Mouse (Mus musculus) forebrain, embryonic 12.5 days (tissue): ENCODE data around the gene Vars. TPM values are rescaled to one million over a fixed set of nuclear protein-coding genes. Genes with fewer than 3 reads are reported as not detected.
"Not testable (repeated sequence)": the region's sequence is repeated elsewhere in the genome, so short reads cannot be mapped to it uniquely, and the experiment has no call there.

ENCODE experiments used
- ATAC-seq: fragments of 200-750 bp; cut with Nextera tagmentation; 2 replicates; pipeline ENCODE4 v1.8.0; 2017; ENCODE audit warnings: moderate TSS enrichment; ENCODE audit not compliant: low FRiP score
- H3K27ac ChIP-seq: fragments of 300-500 bp; sonication (generic); 2 replicates; pipeline ENCODE4 v1.5.1; 2016; ENCODE audit warnings: mild to moderate bottlenecking
- H3K27me3 ChIP-seq: fragments of 300-500 bp; sonication (generic); 2 replicates; pipeline ENCODE4 v1.6.1; 2016; ENCODE audit warnings: mild to moderate bottlenecking
- H3K36me3 ChIP-seq: fragments of 300-500 bp; sonication (generic); replicated peaks from 2 replicates; pipeline ENCODE4 v1.6.1; 2016; ENCODE audit warnings: mild to moderate bottlenecking
- H3K4me1 ChIP-seq: fragments of 300-500 bp; sonication (generic); 2 replicates; pipeline ENCODE4 v1.6.1; 2016
- H3K4me2 ChIP-seq: fragments of 300-500 bp; sonication (generic); 2 replicates; pipeline ENCODE4 v1.6.1; 2016; ENCODE audit warnings: mild to moderate bottlenecking, moderate library complexity
- H3K4me3 ChIP-seq: fragments of 300-500 bp; sonication (generic); replicated peaks from 2 replicates; pipeline ENCODE4 v1.5.1; 2016; ENCODE audit warnings: mild to moderate bottlenecking
- H3K9ac ChIP-seq: fragments of 300-500 bp; sonication (generic); 2 replicates; pipeline ENCODE4 v1.6.1; 2016; ENCODE audit warnings: mild to moderate bottlenecking
- H3K9me3 ChIP-seq: fragments of 300-500 bp; sonication (generic); 2 replicates; pipeline ENCODE4 v1.6.1; 2016
- WGBS: fragments of 180-500 bp; shearing (Covaris S2); methylation state at CpG from one replicate; pipeline ENCODE4 v1.1.7; 2016; 5-methylcytosine and 5-hydroxymethylcytosine counted together
- polyA plus RNA-seq: library from polyadenylated mRNA; unstranded; fragments of >200 nt; fragmentation: Nextera tagmentation; extraction: Ambion mirVana; gene quantifications from 2 replicates; pipeline ENCODE4 v1.2.1, GENCODE M21; 2016

Gene Vars
- polyA plus RNA-seq, 1 experiment from 2014 or later = 159 TPM

DNA sequence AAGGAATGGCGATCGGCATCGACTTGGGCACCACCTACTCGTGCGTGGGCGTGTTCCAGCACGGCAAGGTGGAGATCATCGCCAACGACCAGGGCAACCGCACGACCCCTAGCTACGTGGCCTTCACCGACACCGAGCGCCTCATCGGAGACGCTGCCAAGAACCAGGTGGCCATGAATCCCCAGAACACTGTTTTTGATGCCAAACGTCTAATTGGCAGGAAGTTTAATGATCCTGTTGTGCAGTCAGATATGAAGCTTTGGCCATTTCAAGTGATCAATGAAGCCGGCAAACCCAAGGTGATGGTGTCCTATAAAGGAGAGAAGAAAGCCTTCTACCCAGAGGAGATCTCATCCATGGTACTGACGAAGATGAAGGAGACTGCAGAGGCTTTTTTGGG is 23.8 kb upstream of the Vars start:
- H3K9me3 ChIP-seq = no peaks in the 10 kb centered on the region
- no peaks in the 10 kb centered on the region for H3K36me3 ChIP-seq
- peaks cover 20% of the 10 kb centered on the region for H3K4me1 ChIP-seq
- no peak overlapping the region for H3K27ac ChIP-seq
- no peak for ATAC-seq
- H3K27me3 ChIP-seq = peaks cover 10% of the 10 kb centered on the region; the same call in 1 of the 2 replicates
- H3K9ac ChIP-seq = no peak overlapping the region
- H3K4me3 ChIP-seq = no peak overlapping the region
- 96% methylated on average over 20 of the region's 20 CpGs for WGBS
- H3K4me2 ChIP-seq = no peak overlapping the region

DNA sequence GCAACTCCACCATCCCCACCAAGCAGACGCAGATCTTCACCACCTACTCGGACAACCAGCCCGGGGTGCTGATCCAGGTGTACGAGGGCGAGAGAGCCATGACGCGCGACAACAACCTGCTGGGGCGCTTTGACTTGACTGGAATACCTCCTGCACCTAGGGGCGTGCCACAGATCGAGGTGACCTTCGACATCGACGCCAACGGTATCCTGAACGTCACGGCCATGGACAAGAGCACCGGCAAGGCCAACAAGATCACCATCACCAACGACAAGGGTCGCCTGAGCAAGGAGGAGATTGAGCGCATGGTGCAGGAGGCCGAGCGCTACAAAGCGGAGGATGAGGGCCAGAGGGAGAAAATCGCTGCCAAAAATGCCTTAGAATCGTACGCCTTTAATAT is 22.5 kb upstream of the Vars start:
- 91% methylated on average over 27 of the region's 27 CpGs for WGBS
- H3K9ac ChIP-seq = no peak overlapping the region
- H3K27ac ChIP-seq = no peak overlapping the region
- no peaks in the 10 kb centered on the region for H3K36me3 ChIP-seq
- no peak for ATAC-seq
- H3K9me3 ChIP-seq = no peaks in the 10 kb centered on the region
- no peak overlapping the region for H3K4me3 ChIP-seq
- H3K27me3 ChIP-seq = peaks cover 3% of the 10 kb centered on the region; the same call in 1 of the 2 replicates
- no peak overlapping the region for H3K4me2 ChIP-seq
- peaks cover 25% of the 10 kb centered on the region for H3K4me1 ChIP-seq

DNA sequence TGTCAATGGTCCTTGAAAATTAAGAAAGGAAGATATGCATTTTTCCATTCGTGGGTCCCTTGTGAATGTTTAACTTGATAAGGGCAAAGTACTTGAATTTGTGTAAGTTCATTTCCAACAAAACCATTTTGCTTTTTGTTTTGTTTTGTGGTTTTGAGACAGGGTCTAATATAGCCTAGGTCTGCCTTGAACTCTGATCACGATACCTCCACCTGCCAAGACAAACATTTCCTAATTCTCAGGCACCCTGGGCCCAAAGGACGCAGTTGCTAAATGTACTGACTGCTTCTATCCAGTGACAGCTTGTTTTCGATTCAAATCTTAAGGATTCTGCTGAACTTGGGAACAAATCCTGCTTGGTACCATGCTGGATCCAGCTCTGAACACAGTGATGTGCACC is 21.2 kb upstream of the Vars start:
- no peaks in the 10 kb centered on the region for H3K9me3 ChIP-seq
- no peak overlapping the region for H3K27ac ChIP-seq
- no peaks in the 10 kb centered on the region for H3K27me3 ChIP-seq
- peaks cover 28% of the 10 kb centered on the region for H3K4me1 ChIP-seq
- no peak overlapping the region for H3K4me2 ChIP-seq
- no peak overlapping the region for H3K4me3 ChIP-seq
- H3K9ac ChIP-seq = no peak overlapping the region
- H3K36me3 ChIP-seq = 0 out of 2 replicates have a peak, but pooled peaks cover under 1% of the 10 kb centered on the region
- 89% methylated on average over 4 of the region's 4 CpGs for WGBS
- no peak for ATAC-seq

DNA sequence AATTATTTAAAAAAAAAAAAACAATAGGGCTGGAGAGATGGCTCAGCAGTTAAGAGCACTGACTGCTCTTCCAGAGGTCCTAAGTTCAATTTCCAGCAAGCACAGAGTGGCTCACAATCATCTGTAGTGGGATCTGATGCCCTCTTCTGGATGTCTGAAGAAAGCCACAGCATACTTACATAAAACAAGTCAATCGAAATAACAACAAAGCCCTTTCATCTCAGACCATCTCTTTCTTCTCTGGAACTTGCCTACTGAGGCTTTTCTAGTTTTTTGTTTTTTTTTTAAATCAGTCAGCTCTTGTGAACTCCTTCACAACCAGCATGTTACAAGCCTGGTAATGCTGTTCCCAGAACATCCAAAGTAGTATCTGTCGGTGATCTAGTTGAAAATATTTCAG is 20.1 kb upstream of the Vars start:
- ATAC-seq = no peak
- Histone ChIP-seq H3K36me3 (peaks cover 10% of the 10 kb centered on the region), H3K9ac (peak overlapping the region; percentile 90), H3K27ac (0 out of 2 replicates have a peak overlapping the region, but pooled peaks have one; percentile 38), H3K27me3 (no peaks in the 10 kb centered on the region), H3K9me3 (no peaks in the 10 kb centered on the region), H3K4me2 (peak overlapping the region; percentile 88), H3K4me3 (peak overlapping the region; percentile 90), H3K4me1 (peaks cover 28% of the 10 kb centered on the region)
- WGBS = 21% methylated on average over 2 of the region's 2 CpGs

DNA sequence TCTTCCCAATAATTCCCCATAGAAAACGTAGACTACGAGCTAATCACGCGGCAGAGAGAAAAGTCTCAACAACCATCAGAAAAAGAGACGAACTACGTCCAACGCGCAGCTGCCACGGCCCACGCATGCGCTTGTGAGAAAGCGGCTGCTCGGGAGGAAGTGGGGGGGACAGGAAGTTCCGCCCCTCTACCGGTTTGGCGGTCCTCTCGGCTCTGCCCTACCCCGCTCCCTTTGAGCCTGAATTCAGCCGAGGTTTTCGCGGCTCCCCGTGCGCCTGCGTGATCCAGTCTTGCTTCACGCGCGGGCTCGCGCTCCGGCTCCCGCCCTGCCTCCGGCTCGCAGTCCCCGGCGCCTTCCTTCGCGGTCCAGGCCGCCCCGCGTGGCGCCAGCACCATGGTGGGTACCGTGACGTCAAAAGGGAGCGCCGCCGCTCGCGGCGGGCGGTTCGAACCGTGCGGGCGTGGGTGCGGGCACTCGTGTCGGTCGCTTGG is 19.1 kb upstream of the Vars start, which contains the start of gene Lsm2:
Gene Lsm2, plus strand, starts transcription at position 173 of the 491 bp plus-strand sequence.
- Histone ChIP-seq H3K4me1 (peaks cover 28% of the 10 kb centered on the region), H3K9ac (peak within 1 kb of the TSS; percentile 90), H3K4me2 (peak within 1 kb of the TSS; percentile 88), H3K36me3 (peaks cover 21% of the 10 kb centered on the region), H3K27me3 (no peaks in the 10 kb centered on the region), H3K27ac (peak within 1 kb of the TSS; percentile 98), H3K9me3 (no peaks in the 10 kb centered on the region), H3K4me3 (peak within 1 kb of the TSS; percentile 90)
- peak; percentile 94 for ATAC-seq
- under 1% methylated on average over 58 of the region's 58 CpGs for WGBS

DNA sequence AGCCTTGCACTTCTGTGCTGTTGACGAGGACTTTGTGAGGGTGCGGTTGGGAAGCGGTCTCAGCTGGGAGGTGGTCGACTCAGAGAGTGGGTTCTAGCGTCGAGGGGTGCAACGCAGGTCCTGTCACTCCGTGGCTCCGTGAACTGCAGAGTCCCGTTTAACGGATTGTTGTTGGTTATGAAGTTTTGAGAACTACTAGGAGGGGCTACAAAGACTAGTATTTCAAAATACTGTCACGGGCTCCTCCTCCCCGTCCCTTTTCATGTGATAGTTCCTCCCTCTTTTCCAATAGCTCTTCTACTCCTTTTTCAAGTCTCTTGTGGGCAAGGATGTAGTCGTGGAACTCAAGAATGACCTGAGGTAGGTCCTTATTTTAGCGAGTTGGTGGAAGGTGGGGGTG is 18.5 kb upstream of the Vars start:
- peak overlapping the region; percentile 98 for H3K27ac ChIP-seq
- peak; percentile 24 for ATAC-seq
- H3K9ac ChIP-seq = peak overlapping the region; percentile 90
- peak overlapping the region; percentile 88 for H3K4me2 ChIP-seq
- peaks cover 28% of the 10 kb centered on the region for H3K4me1 ChIP-seq
- peak overlapping the region; percentile 90 for H3K4me3 ChIP-seq
- H3K9me3 ChIP-seq = no peaks in the 10 kb centered on the region
- no peaks in the 10 kb centered on the region for H3K27me3 ChIP-seq
- under 1% methylated on average over 15 of the region's 15 CpGs for WGBS
- H3K36me3 ChIP-seq = peaks cover 22% of the 10 kb centered on the region

DNA sequence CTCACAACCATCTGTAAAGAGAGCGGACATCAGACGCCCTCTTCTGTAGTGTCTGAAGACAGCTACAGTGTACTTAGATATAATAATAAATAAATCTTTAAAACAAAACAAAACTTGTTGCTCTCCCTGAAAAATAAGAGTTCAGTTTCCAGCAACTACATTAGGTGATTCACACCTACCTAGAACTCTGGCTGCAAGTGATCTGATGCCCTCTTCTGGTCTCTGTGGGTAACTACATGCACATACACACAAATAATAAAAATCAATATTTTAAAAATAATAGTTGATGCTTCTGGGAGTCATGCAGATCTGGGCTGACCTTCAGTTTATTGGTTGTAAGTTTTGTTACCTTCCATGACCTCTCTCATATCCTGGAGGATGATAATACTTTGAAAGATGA is 16.6 kb upstream of the Vars start:
- WGBS = 67% methylated on average over 2 of the region's 2 CpGs
- Histone ChIP-seq H3K27me3 (no peaks in the 10 kb centered on the region), H3K27ac (no peak overlapping the region), H3K4me1 (peaks cover 28% of the 10 kb centered on the region), H3K9ac (no peak overlapping the region), H3K36me3 (peaks cover 28% of the 10 kb centered on the region), H3K4me3 (no peak overlapping the region), H3K9me3 (no peaks in the 10 kb centered on the region), H3K4me2 (no peak overlapping the region)
- no peak for ATAC-seq

DNA sequence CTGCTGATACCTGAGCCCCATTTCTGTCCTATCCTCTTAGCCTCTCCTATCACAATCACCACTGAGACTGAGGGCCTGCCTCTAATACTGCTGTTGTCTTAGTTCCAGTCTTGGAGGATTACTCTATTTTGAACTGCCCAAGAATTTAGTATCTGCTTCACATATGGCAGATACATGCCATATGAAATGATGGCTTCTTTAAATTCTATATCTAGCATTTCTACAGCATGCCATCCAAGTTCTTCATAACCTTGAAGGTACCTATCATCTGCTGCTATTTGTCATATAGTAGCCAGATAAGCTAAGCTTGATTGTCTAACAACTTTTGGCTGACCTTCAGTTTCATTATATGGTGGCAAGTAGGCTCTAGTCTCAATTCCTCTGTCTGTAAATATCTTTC is 6.0 kb upstream of the Vars start:
- H3K4me2 ChIP-seq = no peak overlapping the region
- peaks cover 42% of the 10 kb centered on the region for H3K36me3 ChIP-seq

DNA sequence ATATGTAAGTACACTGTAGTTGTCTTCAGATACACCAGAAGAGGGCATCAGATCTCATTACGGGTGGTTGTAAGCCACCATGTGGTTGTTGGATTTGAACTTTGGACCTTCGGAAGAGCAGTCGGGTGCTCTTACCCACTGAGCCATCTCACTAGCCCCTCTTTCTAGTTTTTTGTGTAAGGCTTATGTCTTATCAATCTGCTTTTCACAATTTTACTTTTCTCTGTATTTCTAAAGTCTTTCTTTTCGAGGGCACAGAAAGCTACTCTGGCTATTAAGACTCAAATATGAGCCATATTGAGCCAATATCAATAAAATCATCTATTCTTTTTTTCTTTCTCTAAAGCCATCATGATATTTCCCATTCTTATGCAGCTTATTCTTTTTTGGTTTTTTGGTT is 5.6 kb upstream of the Vars start:
- not testable (repeated sequence) for H3K9me3 ChIP-seq
- WGBS = 90% methylated on average over 4 of the region's 4 CpGs
- H3K36me3 ChIP-seq = peaks cover 39% of the 10 kb centered on the region

More for the DNA sequence above, 6.0 kb upstream of the Vars start:
- no peak overlapping the region for H3K27ac ChIP-seq
- no peaks in the 10 kb centered on the region for H3K27me3 ChIP-seq
- H3K4me3 ChIP-seq = no peak overlapping the region
- ATAC-seq = no peak
- peaks cover 27% of the 10 kb centered on the region for H3K4me1 ChIP-seq
- no peaks in the 10 kb centered on the region for H3K9me3 ChIP-seq
- no peak overlapping the region for H3K9ac ChIP-seq

DNA sequence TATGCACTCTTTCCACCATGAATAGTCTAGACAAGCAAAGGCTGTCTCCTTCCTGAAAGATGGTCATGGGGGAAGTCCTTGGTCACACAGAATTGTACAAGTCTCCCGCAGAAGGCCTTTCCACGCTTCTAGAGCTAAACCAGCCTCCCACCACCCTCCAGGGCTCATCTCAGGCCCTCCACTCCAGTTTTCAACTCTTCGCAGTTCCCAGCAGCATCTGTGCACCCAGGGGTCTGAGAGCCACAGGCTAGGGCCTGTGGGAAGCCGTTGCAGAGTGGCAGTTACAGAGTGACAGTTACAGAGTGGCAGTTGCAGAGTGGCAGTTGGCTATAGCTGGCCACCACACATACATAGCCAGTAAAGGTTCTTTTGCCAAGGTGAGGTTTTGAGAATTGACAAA is 4.9 kb upstream of the Vars start:
- peaks cover 32% of the 10 kb centered on the region for H3K4me1 ChIP-seq
- not testable (repeated sequence) for H3K4me2 ChIP-seq, ATAC-seq, H3K9ac ChIP-seq, H3K4me3 ChIP-seq, H3K27me3 ChIP-seq, H3K9me3 ChIP-seq, H3K27ac ChIP-seq
- WGBS = 94% methylated on average over 4 of the region's 4 CpGs
- H3K36me3 ChIP-seq = peaks cover 32% of the 10 kb centered on the region

More for the DNA sequence above, 5.6 kb upstream of the Vars start:
- H3K4me3 ChIP-seq, H3K9ac ChIP-seq, H3K27ac ChIP-seq, ATAC-seq, H3K27me3 ChIP-seq, H3K4me2 ChIP-seq: not testable (repeated sequence)
- H3K4me1 ChIP-seq = peaks cover 32% of the 10 kb centered on the region

DNA sequence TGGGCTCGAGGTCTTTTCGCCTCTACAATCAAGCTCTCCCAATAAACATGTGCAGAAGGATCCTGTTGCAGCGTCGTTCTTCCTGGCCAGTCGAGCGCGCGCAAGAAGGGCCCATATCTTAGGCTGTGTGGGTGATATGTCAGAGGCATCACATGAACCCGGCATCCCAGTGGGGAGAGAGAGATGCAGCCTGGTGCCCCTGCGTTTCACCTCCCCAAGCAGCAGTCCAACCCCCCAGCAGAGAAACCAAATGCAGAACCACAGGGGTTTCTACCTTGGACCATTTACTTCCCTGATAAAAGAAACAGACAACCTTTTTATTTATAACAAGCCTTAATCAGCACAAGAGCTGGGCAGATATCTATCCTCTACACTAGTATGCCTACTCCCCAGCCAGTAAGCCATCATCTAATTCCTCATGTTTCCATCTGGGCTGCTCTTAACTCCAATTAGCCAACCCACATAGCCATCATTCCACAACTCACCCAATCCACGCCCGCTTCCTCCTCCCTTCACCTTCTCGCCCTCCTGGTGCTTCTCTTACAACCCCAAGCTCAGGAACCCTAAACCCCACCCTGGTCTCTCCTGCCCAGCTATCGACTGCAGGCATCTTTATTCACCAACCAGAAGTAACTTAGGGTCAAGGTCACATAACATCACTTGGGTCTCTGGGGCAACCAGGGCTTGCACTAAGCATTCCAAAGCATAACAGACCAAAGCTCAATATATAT is 4.2 kb upstream of the Vars start:
- no peaks in the 10 kb centered on the region for H3K27me3 ChIP-seq
- peaks cover 34% of the 10 kb centered on the region for H3K4me1 ChIP-seq
- H3K9ac ChIP-seq = peak overlapping the region; percentile 25; the same call in 1 of the 2 replicates
- peaks cover 26% of the 10 kb centered on the region for H3K36me3 ChIP-seq
- 92% methylated on average over 13 of the region's 14 CpGs for WGBS
- no peaks in the 10 kb centered on the region for H3K9me3 ChIP-seq
- ATAC-seq = no peak
- H3K4me3 ChIP-seq = 0 out of 2 replicates have a peak overlapping the region, but pooled peaks have one; percentile 3
- H3K27ac ChIP-seq = no peak overlapping the region
- H3K4me2 ChIP-seq = peak overlapping the region; percentile 25

DNA sequence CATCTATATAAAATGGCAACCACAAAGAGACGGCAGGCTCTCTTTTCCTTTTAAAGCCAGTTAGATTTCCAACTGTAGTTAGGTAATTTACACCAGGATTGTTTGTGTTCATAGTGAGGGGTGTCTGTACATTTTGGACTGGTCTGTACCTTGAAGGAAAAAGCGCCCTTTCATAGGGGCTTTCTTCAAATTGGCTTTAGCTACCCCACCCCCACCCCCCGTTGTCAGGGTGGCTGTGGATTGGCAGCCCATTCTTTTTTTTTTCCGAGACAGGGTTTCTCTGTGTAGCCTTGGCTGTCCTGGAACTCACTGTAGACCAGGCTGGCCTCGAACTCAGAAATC is 3.7 kb upstream of the Vars start:
- Histone ChIP-seq H3K36me3 (peaks cover 24% of the 10 kb centered on the region), H3K4me2 (peak overlapping the region; percentile 25), H3K27ac (no peak overlapping the region), H3K9ac (peak overlapping the region; percentile 25; the same call in 1 of the 2 replicates), H3K4me1 (peaks cover 39% of the 10 kb centered on the region), H3K4me3 (no peak overlapping the region), H3K9me3 (no peaks in the 10 kb centered on the region), H3K27me3 (no peaks in the 10 kb centered on the region)
- 91% methylated on average over 5 of the region's 5 CpGs for WGBS
- ATAC-seq = no peak
